Mouse (Mus musculus): Measurements from ENCODE around the gene Tle2.

GRCm38 (mm10) chr10:81562411-81562810 is 11.9 kb upstream of the Tle2 start:
- no peak for TF ChIP-seq CTCF (IDR thresholded peaks at IDR 0.05)
- no peak for TF ChIP-seq EP300 (IDR thresholded peaks at IDR 0.05)

All from lung, postnatal 0 days (tissue).